Mouse (Mus musculus) kidney, embryonic 14.5 days (tissue): ENCODE results near the gene Rprd2. TPM values are rescaled to one million over a fixed set of nuclear protein-coding genes. Genes with fewer than 3 reads are reported as not detected.

Experiments
- ATAC-seq: fragments of 200-750 bp; cut with Nextera tagmentation; 2 replicates; pipeline ENCODE4 v1.8.0; 2017; ENCODE audit warnings: moderate number of reproducible peaks, mild to moderate bottlenecking, moderate TSS enrichment, moderate library complexity; ENCODE audit not compliant: low FRiP score, low TSS enrichment
- H3K27ac ChIP-seq: fragments of 300-500 bp; sonication (generic); 2 replicates; pipeline ENCODE4 v1.5.1; 2014; ENCODE audit warnings: low read depth, mild to moderate bottlenecking, low read length, moderate library complexity, mixed read lengths
- H3K27me3 ChIP-seq: fragments of 300-500 bp; sonication (generic); 2 replicates; pipeline ENCODE4 v1.6.1; 2014; ENCODE audit warnings: mild to moderate bottlenecking, low read length; ENCODE audit not compliant: control insufficient read depth, insufficient read depth
- H3K36me3 ChIP-seq: fragments of 300-500 bp; sonication (generic); 2 replicates; pipeline ENCODE4 v1.6.1; 2014; ENCODE audit warnings: low read length, mixed read lengths; ENCODE audit not compliant: control insufficient read depth, insufficient read depth
- H3K4me1 ChIP-seq: fragments of 300-500 bp; sonication (generic); 2 replicates; pipeline ENCODE4 v1.6.1; 2014; ENCODE audit warnings: low read length, mixed read lengths; ENCODE audit not compliant: control insufficient read depth, insufficient read depth
- H3K4me2 ChIP-seq: fragments of 300-500 bp; sonication (generic); replicated peaks from 2 replicates; pipeline ENCODE4 v1.6.1; 2014; ENCODE audit warnings: low read depth, mild to moderate bottlenecking, low read length
- H3K4me3 ChIP-seq: fragments of 300-500 bp; sonication (generic); 2 replicates; pipeline ENCODE4 v1.5.1; 2014; ENCODE audit warnings: mild to moderate bottlenecking, low read length
- H3K9ac ChIP-seq: fragments of 300-500 bp; sonication (generic); 2 replicates; pipeline ENCODE4 v1.6.1; 2014; ENCODE audit warnings: low read depth, mild to moderate bottlenecking, low read length, moderate library complexity
- H3K9me3 ChIP-seq: fragments of 300-500 bp; sonication (generic); 2 replicates; pipeline ENCODE4 v1.6.1; 2016; ENCODE audit warnings: low read length; ENCODE audit not compliant: control insufficient read depth
- WGBS: fragments of 180-500 bp; shearing (Covaris S2); extraction: QIAGEN DNeasy Blood & Tissue Kit; methylation state at CpG from one replicate; pipeline ENCODE4 v1.1.7; 2014; 5-methylcytosine and 5-hydroxymethylcytosine counted together
- polyA plus RNA-seq: library from polyadenylated mRNA; unstranded; fragments of >200 nt; fragmentation: Nextera tagmentation; extraction: Ambion mirVana; gene quantifications from 2 replicates; pipeline ENCODE4 v1.2.1, GENCODE M21; 2014

The Rprd2 gene
- polyA plus RNA-seq, result 20.4 and 27.2 TPM in 2 replicates

- under 1% methylated on average over 60 of the region's 60 CpGs for WGBS
- Histone ChIP-seq H3K4me2 (peak within 1 kb of the TSS; percentile 67), H3K27me3 (no peaks in the 10 kb centered on the region), H3K4me3 (peak within 1 kb of the TSS; percentile 65), H3K4me1 (peaks cover 11% of the 10 kb centered on the region; the same call in 1 of the 2 replicates), H3K9me3 (no peaks in the 10 kb centered on the region), H3K9ac (peak within 1 kb of the TSS; percentile 92), H3K27ac (peak within 1 kb of the TSS; percentile 100), H3K36me3 (no peaks in the 10 kb centered on the region; the same call in 1 of the 2 replicates)
- ATAC-seq, result peak; percentile 73
Measured at GRCm38 (mm10) chr3:95818571-95819288, at the start of gene Rprd2. Gene Rprd2 (minus strand): TSS chr3:95818863.

GRCm38 (mm10) chr3:95867408-95867807 lies 48.7 kb upstream of the Rprd2 start:
- H3K27ac ChIP-seq, result no peak overlapping the region
- WGBS, result 90% methylated on average over 2 of the region's 2 CpGs
- H3K27me3 ChIP-seq, result no peaks in the 10 kb centered on the region
- H3K9ac ChIP-seq, result no peak overlapping the region
- no peaks in the 10 kb centered on the region for H3K9me3 ChIP-seq
- H3K4me1 ChIP-seq, result peaks cover 8% of the 10 kb centered on the region; the same call in 1 of the 2 replicates
- peaks cover 51% of the 10 kb centered on the region for H3K36me3 ChIP-seq
- no peak overlapping the region for H3K4me2 ChIP-seq
- H3K4me3 ChIP-seq, result no peak overlapping the region
- ATAC-seq, result no peak

GRCm38 (mm10) chr3:95866071-95866470 lies 47.4 kb upstream of the Rprd2 start:
- Histone ChIP-seq H3K27me3 (no peaks in the 10 kb centered on the region), H3K36me3 (peaks cover 51% of the 10 kb centered on the region), H3K4me2 (no peak overlapping the region), H3K9ac (no peak overlapping the region), H3K4me1 (0 out of 2 replicates have a peak, but pooled peaks cover 3% of the 10 kb centered on the region), H3K4me3 (no peak overlapping the region), H3K27ac (no peak overlapping the region), H3K9me3 (no peaks in the 10 kb centered on the region)
- no peak for ATAC-seq
- WGBS, result 93% methylated on average over 5 of the region's 5 CpGs

GRCm38 (mm10) chr3:95865571-95865970 lies 46.9 kb upstream of the Rprd2 start:
- Histone ChIP-seq H3K4me3 (no peak overlapping the region), H3K4me2 (no peak overlapping the region), H3K9me3 (no peaks in the 10 kb centered on the region), H3K27ac (no peak overlapping the region), H3K4me1 (0 out of 2 replicates have a peak, but pooled peaks cover 3% of the 10 kb centered on the region), H3K36me3 (peaks cover 51% of the 10 kb centered on the region), H3K27me3 (no peaks in the 10 kb centered on the region), H3K9ac (no peak overlapping the region)
- 92% methylated on average over 20 of the region's 20 CpGs for WGBS
- ATAC-seq, result no peak

GRCm38 (mm10) chr3:95865050-95865449 lies 46.4 kb upstream of the Rprd2 start:
- ATAC-seq, result no peak
- Histone ChIP-seq H3K9ac (no peak overlapping the region), H3K36me3 (peaks cover 51% of the 10 kb centered on the region), H3K27ac (no peak overlapping the region), H3K4me3 (no peak overlapping the region), H3K27me3 (no peaks in the 10 kb centered on the region), H3K9me3 (no peaks in the 10 kb centered on the region), H3K4me2 (no peak overlapping the region), H3K4me1 (no peaks in the 10 kb centered on the region)
- 83% methylated on average over 5 of the region's 5 CpGs for WGBS

- Histone ChIP-seq H3K27ac (no peak overlapping the region), H3K9me3 (no peaks in the 10 kb centered on the region), H3K27me3 (no peaks in the 10 kb centered on the region), H3K9ac (no peak overlapping the region), H3K4me3 (no peak overlapping the region), H3K36me3 (peaks cover 43% of the 10 kb centered on the region), H3K4me1 (no peaks in the 10 kb centered on the region), H3K4me2 (no peak overlapping the region)
- WGBS, result 80% methylated on average over 7 of the region's 7 CpGs
- no peak for ATAC-seq
Measured at GRCm38 (mm10) chr3:95863578-95863977, 44.9 kb upstream of the Rprd2 start.

- no peak overlapping the region for H3K9ac ChIP-seq
- WGBS, result 49% methylated on average over 2 of the region's 2 CpGs
Measured at GRCm38 (mm10) chr3:95861796-95862195, 43.1 kb upstream of the Rprd2 start.

GRCm38 (mm10) chr3:95861216-95861615 lies 42.6 kb upstream of the Rprd2 start:
- ATAC-seq, result no peak
- H3K36me3 ChIP-seq, result peaks cover 26% of the 10 kb centered on the region
- 76% methylated on average over 10 of the region's 10 CpGs for WGBS
- no peak overlapping the region for H3K9ac ChIP-seq
- H3K4me1 ChIP-seq, result no peaks in the 10 kb centered on the region
- H3K9me3 ChIP-seq, result no peaks in the 10 kb centered on the region
- no peaks in the 10 kb centered on the region for H3K27me3 ChIP-seq
- H3K4me3 ChIP-seq, result no peak overlapping the region
- no peak overlapping the region for H3K4me2 ChIP-seq
- no peak overlapping the region for H3K27ac ChIP-seq

More at GRCm38 (mm10) chr3:95861796-95862195, 43.1 kb upstream of the Rprd2 start:
- Histone ChIP-seq H3K27ac (no peak overlapping the region), H3K36me3 (peaks cover 30% of the 10 kb centered on the region), H3K27me3 (no peaks in the 10 kb centered on the region), H3K9me3 (no peaks in the 10 kb centered on the region), H3K4me3 (no peak overlapping the region), H3K4me1 (no peaks in the 10 kb centered on the region), H3K4me2 (no peak overlapping the region)
- ATAC-seq, result peak; percentile 41; the same call in 1 of the 2 replicates

GRCm38 (mm10) chr3:95860323-95860722 lies 41.7 kb upstream of the Rprd2 start:
- no peak overlapping the region for H3K4me3 ChIP-seq
- no peak overlapping the region for H3K9ac ChIP-seq
- no peaks in the 10 kb centered on the region for H3K4me1 ChIP-seq
- H3K4me2 ChIP-seq, result no peak overlapping the region
- H3K9me3 ChIP-seq, result no peaks in the 10 kb centered on the region
- ATAC-seq, result no peak
- H3K27ac ChIP-seq, result no peak overlapping the region
- 90% methylated on average over 3 of the region's 3 CpGs for WGBS
- peaks cover 17% of the 10 kb centered on the region for H3K36me3 ChIP-seq
- no peaks in the 10 kb centered on the region for H3K27me3 ChIP-seq
